Mouse (Mus musculus) heart, postnatal 14 days (tissue): Measurements from ENCODE around the gene Smpdl3a. TPM values are rescaled to one million over a fixed set of nuclear protein-coding genes. Genes with fewer than 3 reads are reported as not detected.

Experiments
- DNase-seq, 2 experiments: peaks; one replicate each; pipeline ENCODE4 v3.0.0; 2021 to 2022
- intact Hi-C: fragments of 180-260 bp; cut with DNase I; formaldehyde crosslinking; loops from one replicate; pipeline ENCODE4 v1.15.1; 2025
- total RNA-seq, 2 experiments: library from RNA; stranded (reverse); gene quantifications; 2 replicates each; pipeline ENCODE4 v1.2.3; 2021

Gene Smpdl3a
- total RNA-seq, 2 experiments from 2014 or later: 50.3 to 54.0 TPM

DNA sequence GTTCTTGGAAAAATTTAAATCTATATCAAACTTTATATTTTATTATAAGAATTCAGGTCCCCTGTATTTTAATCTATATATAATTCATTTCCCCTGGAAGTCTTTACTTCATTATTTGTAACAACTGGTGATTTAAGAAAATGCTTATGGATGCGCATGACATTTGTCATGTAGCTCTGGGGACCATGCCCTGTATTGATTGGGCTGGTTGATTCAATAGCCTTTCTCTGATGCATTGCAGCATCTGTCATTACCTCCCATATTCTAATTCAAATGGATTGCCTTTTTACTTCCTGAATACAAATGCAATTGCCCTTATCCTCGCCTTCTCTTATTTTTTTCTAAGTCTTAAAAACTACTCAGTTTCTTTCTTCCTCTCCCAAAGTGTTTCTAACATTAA lies 20.2 kb downstream of the Smpdl3a start:
- DNase-seq: no peak
- intact Hi-C loops: loop anchor here (1.0 kb wide), 1 partner anchor 8 kb away; no protein-coding TSS in a partner anchor

- DNase-seq: no peak
- intact Hi-C loops: no loop called here
Measured at GRCm38 (mm10) chr10:57815869-57816268, 21.7 kb downstream of the Smpdl3a start.

DNA sequence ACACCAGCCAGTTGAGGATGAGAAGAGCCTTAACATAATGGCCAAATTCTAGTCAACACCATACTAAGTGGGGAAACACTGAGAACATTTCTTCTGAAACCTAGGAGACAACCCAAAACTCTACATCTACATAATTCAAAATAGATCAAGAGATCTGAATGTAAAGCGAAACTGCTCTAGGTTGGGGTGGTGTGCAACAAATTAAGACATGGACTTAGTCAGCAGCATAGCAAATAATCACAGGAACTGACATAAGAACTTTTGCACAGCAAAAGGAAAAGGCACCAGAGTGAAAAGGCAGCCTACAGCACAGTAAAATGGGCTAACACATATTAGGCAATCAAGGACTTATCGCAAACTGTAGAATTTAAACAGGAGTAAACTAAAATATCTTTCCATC lies 25.1 kb downstream of the Smpdl3a start:
- DNase-seq: no peak
- intact Hi-C loops: no loop called here

- DNase-seq: no peak
- intact Hi-C loops: loop anchor here (1.0 kb wide), 1 partner anchor 8 kb away; no protein-coding TSS in a partner anchor
Measured at GRCm38 (mm10) chr10:57822473-57822872, 28.3 kb downstream of the Smpdl3a start.

- intact Hi-C loops: no loop called here
- no peak for DNase-seq
Measured at GRCm38 (mm10) chr10:57828649-57829048, 34.5 kb downstream of the Smpdl3a start.

DNA sequence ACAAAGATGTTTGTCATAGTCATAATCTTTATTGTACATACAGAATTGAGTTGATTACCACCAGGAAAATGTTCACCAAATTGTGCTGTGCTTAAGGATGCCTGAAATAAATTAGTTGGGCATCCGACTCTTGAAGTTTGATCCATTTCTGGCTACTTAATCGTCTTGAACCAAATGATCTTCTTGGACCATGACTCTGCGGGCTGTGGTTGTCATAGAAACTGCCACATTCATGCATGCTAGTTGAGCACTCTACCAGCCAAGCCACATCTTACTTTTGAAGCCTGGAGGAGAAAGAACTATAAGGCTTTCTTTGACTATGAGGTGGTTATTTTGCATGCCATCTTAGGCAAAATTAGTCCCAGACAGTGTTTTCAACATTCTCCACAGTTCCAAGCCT lies 35.5 kb downstream of the Smpdl3a start:
- no peak for DNase-seq

GRCm38 (mm10) chr10:57835094-57835493 lies 41.0 kb downstream of the Smpdl3a start:
- no peak for DNase-seq
- intact Hi-C loops: no loop called here

More for the DNA sequence above, 35.5 kb downstream of the Smpdl3a start:
- intact Hi-C loops: no loop called here

DNA sequence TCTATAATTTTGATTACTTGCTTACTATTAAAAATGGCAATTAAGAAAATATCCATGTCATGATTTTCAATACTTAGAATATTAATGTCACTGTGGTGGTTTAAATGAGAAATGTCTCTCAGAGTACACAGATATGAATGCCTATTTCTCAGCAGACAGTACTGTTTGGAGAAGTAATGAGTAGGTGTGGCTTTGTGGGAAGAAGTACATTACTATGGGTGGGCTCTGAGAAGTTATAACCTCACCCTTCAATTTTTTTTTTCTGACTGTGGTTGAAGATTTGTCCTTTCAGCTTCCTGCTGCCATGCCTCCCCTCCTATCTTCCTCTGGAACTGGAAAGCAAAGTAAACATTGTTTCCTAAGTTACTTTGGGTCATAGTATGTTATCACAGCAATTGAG lies 41.8 kb downstream of the Smpdl3a start:
- DNase-seq: no peak
- intact Hi-C loops: no loop called here

DNA sequence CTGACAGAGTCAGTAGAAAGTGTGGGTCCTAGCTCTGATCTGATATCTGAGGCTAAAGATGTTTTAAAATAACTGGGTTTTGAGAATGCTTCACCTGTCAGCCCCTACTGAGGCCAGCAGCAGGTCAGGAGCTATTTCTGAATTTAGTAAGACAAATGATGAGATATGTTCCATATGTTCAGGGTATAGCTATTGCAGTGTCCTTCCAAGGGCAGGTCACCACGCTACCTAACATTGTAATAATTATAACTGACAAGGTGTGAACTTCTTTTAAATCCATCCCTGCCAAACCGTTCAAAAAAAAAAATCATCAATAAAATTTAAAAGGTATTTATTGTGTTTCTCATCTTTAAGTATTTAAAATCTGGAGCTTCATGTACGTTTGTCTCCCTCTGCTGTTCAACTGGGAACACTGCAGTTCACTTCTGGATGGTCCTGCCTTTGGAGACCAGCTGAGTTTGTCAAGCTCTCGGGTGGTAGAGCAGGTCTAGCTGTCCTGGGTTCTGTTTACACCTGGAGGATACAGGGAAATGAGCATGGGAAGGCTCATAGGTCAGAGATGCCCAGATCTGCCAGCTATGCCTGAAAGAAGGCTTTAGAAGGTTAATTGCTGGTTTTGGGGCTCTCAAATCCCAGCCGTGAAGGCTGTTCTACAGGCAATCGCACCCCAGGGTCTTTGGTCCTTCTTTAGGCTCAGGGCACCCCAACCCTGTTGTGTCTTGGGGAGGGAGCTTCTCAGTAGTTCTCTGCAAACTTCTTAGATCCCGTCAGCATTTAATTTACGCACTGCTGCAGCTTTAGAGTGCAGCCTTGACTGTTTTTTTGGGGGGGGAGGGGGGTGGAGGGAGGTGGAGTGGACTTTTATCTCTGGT lies 47.7 kb downstream of the Smpdl3a start:
- intact Hi-C loops: loop anchor here (1.0 kb wide), 1 partner anchor 99 kb away; no protein-coding TSS in a partner anchor
- peak; percentile 24 to 49 for DNase-seq

GRCm38 (mm10) chr10:57847916-57848682 lies 54.0 kb downstream of the Smpdl3a start:
- intact Hi-C loops: no loop called here
- peak in 1 of 2 experiments; percentile 8 for DNase-seq

Other genes with a start within 250 kb of the Smpdl3a start
- under 1 TPM; 0.29 to 0.39 TPM for gene Pkib, start 162.4 kb upstream of the Smpdl3a start, total RNA-seq
- 1 to 10 TPM; 1.9 to 2.9 TPM for gene Fabp7, start 9.5 kb upstream of the Smpdl3a start, total RNA-seq